Mouse (Mus musculus) liver, embryonic 14.5 days (tissue): Measurements from ENCODE around the gene Fbxl5.

Source experiments
- CTCF ChIP-seq: IDR thresholded peaks from 2 replicates; pipeline ENCODE4 v1.5.1; 2016; ENCODE audit warnings: antibody characterized with exemption, low read depth, control low read depth
- EP300 ChIP-seq: IDR thresholded peaks from 2 replicates; pipeline ENCODE4 v1.6.1; 2016; ENCODE audit warnings: antibody characterized with exemption, low read depth

GRCm38 (mm10) chr5:43749092-43749491 is 72.3 kb downstream of the Fbxl5 start:
- TF ChIP-seq CTCF (peak; percentile 31; the same call in 1 of the 2 replicates), EP300 (no peak)
